Mouse (Mus musculus) liver, embryonic 14.5 days (tissue): Measurements from ENCODE around the gene Arid2.

Source experiments
- CTCF ChIP-seq: IDR thresholded peaks from 2 replicates; pipeline ENCODE4 v1.5.1; 2016; ENCODE audit warnings: antibody characterized with exemption, low read depth, control low read depth
- EP300 ChIP-seq: IDR thresholded peaks from 2 replicates; pipeline ENCODE4 v1.6.1; 2016; ENCODE audit warnings: antibody characterized with exemption, low read depth

GRCm38 (mm10) chr15:96388565-96388964 lies 101.2 kb downstream of the Arid2 start:
- TF ChIP-seq CTCF (no peak), EP300 (no peak)
